Mouse (Mus musculus): Measurements from ENCODE around the gene Ntn5. TPM values are rescaled to one million over a fixed set of nuclear protein-coding genes. Genes with fewer than 3 reads are reported as not detected.
A peak's percentile ranks its signal among the peaks of the same experiment; 100 is the strongest.

The Ntn5 gene
- polyA plus RNA-seq, 1 experiment from 2014 or later, result not detected

- Histone ChIP-seq H3K4me1 (ENCODE audit: control insufficient read depth, insufficient read depth, low read length) (peaks cover 59% of the 10 kb centered on the region), H3K9ac (ENCODE audit: low read length) (peak overlapping the region; percentile 76), H3K9me3 (ENCODE audit: control insufficient read depth, low read length) (no peaks in the 10 kb centered on the region), H3K36me3 (ENCODE audit: control insufficient read depth, insufficient read depth, low read length) (peaks cover 14% of the 10 kb centered on the region), H3K4me3 (ENCODE audit: low read depth, low read length) (peak overlapping the region; percentile 52), H3K4me2 (peak overlapping the region; percentile 98), H3K27ac (ENCODE audit: low read depth, low read length) (no peak overlapping the region), H3K27me3 (ENCODE audit: control insufficient read depth, insufficient read depth, low read length) (no peaks in the 10 kb centered on the region)
- under 1% methylated on average over 29 of the region's 45 CpGs for WGBS
- ATAC-seq (ENCODE audit: low FRiP score) (peak; percentile 2; the same call in 1 of the 2 replicates), DNase-seq (ENCODE audit: low spot score, missing footprints) (peak; percentile 97)
These were observed 23.0 kb downstream of the Ntn5 start for GRCm38 (mm10) chr7:45706721-45707241.

DNA sequence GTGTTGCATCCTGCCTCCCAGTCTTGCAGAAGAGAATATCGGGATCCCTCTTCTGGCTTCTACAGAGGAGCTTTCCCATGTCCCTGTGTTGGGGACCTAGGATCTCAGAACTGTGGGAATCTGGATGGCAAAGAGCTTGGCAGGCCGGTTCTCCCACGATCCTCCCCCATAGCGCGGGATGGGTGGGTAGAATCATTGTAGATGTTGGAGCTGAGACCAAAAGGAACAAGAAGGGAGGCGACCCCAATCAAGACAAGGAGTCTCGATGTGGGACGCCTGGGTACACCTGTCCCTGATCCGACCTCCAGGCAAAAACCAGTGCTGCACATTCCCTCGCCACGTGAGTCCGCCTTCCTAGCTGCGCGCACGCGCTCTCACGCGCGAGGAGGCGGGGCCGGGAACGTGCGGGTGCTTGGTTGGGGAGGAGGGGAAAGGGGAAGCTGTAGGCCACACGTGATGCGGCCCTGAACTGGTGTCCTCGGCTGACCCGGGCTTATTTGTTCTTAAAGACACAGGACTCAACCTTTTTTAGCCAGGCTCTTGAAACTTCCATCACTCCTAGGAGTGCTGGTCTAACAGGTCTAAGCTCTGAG is 23.6 kb downstream of the Ntn5 start:
- under 1% methylated on average over 27 of the region's 27 CpGs for WGBS
- ATAC-seq (ENCODE audit: low FRiP score), result no peak
- Histone ChIP-seq H3K4me2 (peak overlapping the region; percentile 98), H3K27ac (ENCODE audit: low read depth, low read length) (no peak overlapping the region), H3K4me3 (ENCODE audit: low read depth, low read length) (peak overlapping the region; percentile 52), H3K4me1 (ENCODE audit: control insufficient read depth, insufficient read depth, low read length) (peaks cover 59% of the 10 kb centered on the region), H3K9ac (ENCODE audit: low read length) (no peak overlapping the region; the same call in 1 of the 2 replicates), H3K9me3 (ENCODE audit: control insufficient read depth, low read length) (no peaks in the 10 kb centered on the region), H3K27me3 (ENCODE audit: control insufficient read depth, insufficient read depth, low read length) (no peaks in the 10 kb centered on the region), H3K36me3 (ENCODE audit: control insufficient read depth, insufficient read depth, low read length) (peaks cover 18% of the 10 kb centered on the region)
- peak; percentile 98 for DNase-seq (ENCODE audit: low spot score, missing footprints)

- H3K27me3 ChIP-seq (ENCODE audit: control insufficient read depth, insufficient read depth, low read length), result no peaks in the 10 kb centered on the region
- peaks cover 58% of the 10 kb centered on the region for H3K4me1 ChIP-seq (ENCODE audit: control insufficient read depth, insufficient read depth, low read length)
- peaks cover 24% of the 10 kb centered on the region for H3K36me3 ChIP-seq (ENCODE audit: control insufficient read depth, insufficient read depth, low read length)
- H3K27ac ChIP-seq (ENCODE audit: low read depth, low read length), result no peak overlapping the region
- WGBS, result 55% methylated on average over 13 of the region's 13 CpGs
- no peak overlapping the region for H3K4me3 ChIP-seq (ENCODE audit: low read depth, low read length)
- no peak for ATAC-seq (ENCODE audit: low FRiP score)
- H3K4me2 ChIP-seq, result peak overlapping the region; percentile 98
- no peaks in the 10 kb centered on the region for H3K9me3 ChIP-seq (ENCODE audit: control insufficient read depth, low read length)
- no peak for DNase-seq (ENCODE audit: low spot score, missing footprints)
- H3K9ac ChIP-seq (ENCODE audit: low read length), result peak overlapping the region; percentile 18; the same call in 1 of the 2 replicates
These were observed 24.5 kb downstream of the Ntn5 start for GRCm38 (mm10) chr7:45708221-45708761.

GRCm38 (mm10) chr7:45709036-45709435 is 25.2 kb downstream of the Ntn5 start:
- 0 out of 2 replicates have a peak, but pooled peaks have one; percentile 8 for ATAC-seq (ENCODE audit: low FRiP score)

GRCm38 (mm10) chr7:45709677-45710355 is 26.0 kb downstream of the Ntn5 start:
- ATAC-seq (ENCODE audit: low FRiP score) (no peak), DNase-seq (ENCODE audit: low spot score, missing footprints) (no peak)
- Histone ChIP-seq H3K4me1 (ENCODE audit: control insufficient read depth, insufficient read depth, low read length) (peaks cover 56% of the 10 kb centered on the region), H3K9ac (ENCODE audit: low read length) (no peak overlapping the region), H3K27ac (ENCODE audit: low read depth, low read length) (peak overlapping the region; percentile 50), H3K9me3 (ENCODE audit: control insufficient read depth, low read length) (no peaks in the 10 kb centered on the region), H3K27me3 (ENCODE audit: control insufficient read depth, insufficient read depth, low read length) (no peaks in the 10 kb centered on the region), H3K36me3 (ENCODE audit: control insufficient read depth, insufficient read depth, low read length) (peaks cover 25% of the 10 kb centered on the region), H3K4me2 (no peak overlapping the region), H3K4me3 (ENCODE audit: low read depth, low read length) (no peak overlapping the region)
- 74% methylated on average over 14 of the region's 14 CpGs for WGBS

More at GRCm38 (mm10) chr7:45709036-45709435, 25.2 kb downstream of the Ntn5 start:
- Histone ChIP-seq H3K27me3 (ENCODE audit: control insufficient read depth, insufficient read depth, low read length) (no peaks in the 10 kb centered on the region), H3K27ac (ENCODE audit: low read depth, low read length) (no peak overlapping the region), H3K4me2 (no peak overlapping the region), H3K9me3 (ENCODE audit: control insufficient read depth, low read length) (no peaks in the 10 kb centered on the region), H3K36me3 (ENCODE audit: control insufficient read depth, insufficient read depth, low read length) (peaks cover 25% of the 10 kb centered on the region), H3K4me1 (ENCODE audit: control insufficient read depth, insufficient read depth, low read length) (peaks cover 52% of the 10 kb centered on the region), H3K9ac (ENCODE audit: low read length) (no peak overlapping the region), H3K4me3 (ENCODE audit: low read depth, low read length) (no peak overlapping the region)
- 34% methylated on average over 6 of the region's 6 CpGs for WGBS
- peak; percentile 92 for DNase-seq (ENCODE audit: low spot score, missing footprints)

- no peak overlapping the region for H3K27ac ChIP-seq (ENCODE audit: low read depth, low read length)
- ATAC-seq (ENCODE audit: low FRiP score) (no peak), DNase-seq (ENCODE audit: low spot score, missing footprints) (no peak)
- peaks cover 25% of the 10 kb centered on the region for H3K36me3 ChIP-seq (ENCODE audit: control insufficient read depth, insufficient read depth, low read length)
- no peaks in the 10 kb centered on the region for H3K27me3 ChIP-seq (ENCODE audit: control insufficient read depth, insufficient read depth, low read length)
- H3K4me3 ChIP-seq (ENCODE audit: low read depth, low read length), result no peak overlapping the region
- H3K9ac ChIP-seq (ENCODE audit: low read length), result no peak overlapping the region
- H3K4me2 ChIP-seq, result no peak overlapping the region
- H3K9me3 ChIP-seq (ENCODE audit: control insufficient read depth, low read length), result no peaks in the 10 kb centered on the region
- H3K4me1 ChIP-seq (ENCODE audit: control insufficient read depth, insufficient read depth, low read length), result peaks cover 55% of the 10 kb centered on the region
- 94% methylated on average over 20 of the region's 20 CpGs for WGBS
These were observed 26.8 kb downstream of the Ntn5 start for GRCm38 (mm10) chr7:45710477-45711191.

GRCm38 (mm10) chr7:45711316-45712021 is 27.6 kb downstream of the Ntn5 start:
- Histone ChIP-seq H3K27me3 (ENCODE audit: control insufficient read depth, insufficient read depth, low read length) (no peaks in the 10 kb centered on the region), H3K27ac (ENCODE audit: low read depth, low read length) (no peak overlapping the region), H3K9ac (ENCODE audit: low read length) (no peak overlapping the region), H3K36me3 (ENCODE audit: control insufficient read depth, insufficient read depth, low read length) (peaks cover 25% of the 10 kb centered on the region), H3K9me3 (ENCODE audit: control insufficient read depth, low read length) (no peaks in the 10 kb centered on the region), H3K4me3 (ENCODE audit: low read depth, low read length) (no peak overlapping the region), H3K4me2 (no peak overlapping the region), H3K4me1 (ENCODE audit: control insufficient read depth, insufficient read depth, low read length) (peaks cover 55% of the 10 kb centered on the region)
- DNase-seq (ENCODE audit: low spot score, missing footprints) (no peak), ATAC-seq (ENCODE audit: low FRiP score) (no peak)
- WGBS, result 92% methylated on average over 24 of the region's 24 CpGs

DNA sequence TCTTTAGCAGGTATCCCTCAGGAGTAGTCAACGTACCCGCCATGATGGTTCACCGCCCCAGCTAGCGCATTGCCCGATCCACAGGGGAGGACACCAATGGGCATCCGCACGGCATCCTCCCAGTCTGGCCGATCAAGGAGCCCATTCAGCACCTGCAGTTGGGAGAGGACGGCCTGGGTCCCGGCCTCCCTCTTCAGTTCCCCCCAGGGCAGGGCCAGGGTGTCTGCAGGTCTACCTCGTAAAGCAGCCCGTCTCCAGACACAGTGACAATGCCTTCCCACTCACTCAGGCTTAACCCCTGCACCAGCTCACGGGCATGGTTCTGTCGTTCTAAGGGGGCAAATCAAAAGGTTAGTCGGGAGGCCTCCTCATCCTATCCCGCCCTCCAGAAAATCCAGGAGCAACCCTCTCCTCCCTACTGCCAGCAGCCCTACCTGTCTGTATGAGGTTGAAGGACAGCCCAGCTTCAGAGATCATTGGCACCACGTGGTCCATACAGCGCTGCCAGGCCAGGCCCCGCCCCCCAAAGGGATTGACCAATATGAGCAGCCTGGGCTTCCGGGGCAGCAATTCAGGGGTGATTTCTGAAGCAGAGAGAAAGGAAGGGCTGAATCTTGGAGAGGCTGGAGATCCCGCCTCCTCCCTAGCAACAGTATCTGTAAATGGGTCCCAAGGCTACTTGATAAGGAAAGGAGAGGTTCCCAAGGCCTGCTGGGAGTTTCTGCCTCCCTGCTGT is 28.4 kb downstream of the Ntn5 start:
- no peak overlapping the region for H3K4me3 ChIP-seq (ENCODE audit: low read depth, low read length)
- no peak overlapping the region for H3K27ac ChIP-seq (ENCODE audit: low read depth, low read length)
- H3K4me2 ChIP-seq, result no peak overlapping the region
- no peaks in the 10 kb centered on the region for H3K9me3 ChIP-seq (ENCODE audit: control insufficient read depth, low read length)
- DNase-seq (ENCODE audit: low spot score, missing footprints), result no peak
- peaks cover 54% of the 10 kb centered on the region for H3K4me1 ChIP-seq (ENCODE audit: control insufficient read depth, insufficient read depth, low read length)
- ATAC-seq (ENCODE audit: low FRiP score), result no peak
- peaks cover 25% of the 10 kb centered on the region for H3K36me3 ChIP-seq (ENCODE audit: control insufficient read depth, insufficient read depth, low read length)
- WGBS, result 86% methylated on average over 20 of the region's 21 CpGs
- no peaks in the 10 kb centered on the region for H3K27me3 ChIP-seq (ENCODE audit: control insufficient read depth, insufficient read depth, low read length)
- H3K9ac ChIP-seq (ENCODE audit: low read length), result no peak overlapping the region
